Mouse (Mus musculus): Measurements from ENCODE around the gene Rnpep. TPM values are rescaled to one million over a fixed set of nuclear protein-coding genes. Genes with fewer than 3 reads are reported as not detected.
"Not testable (repeated sequence)": the region's sequence is repeated elsewhere in the genome, so short reads cannot be mapped to it uniquely, and the experiment has no call there.

Gene Rnpep
- polyA plus RNA-seq, 1 experiment = 47.4 TPM

DNA sequence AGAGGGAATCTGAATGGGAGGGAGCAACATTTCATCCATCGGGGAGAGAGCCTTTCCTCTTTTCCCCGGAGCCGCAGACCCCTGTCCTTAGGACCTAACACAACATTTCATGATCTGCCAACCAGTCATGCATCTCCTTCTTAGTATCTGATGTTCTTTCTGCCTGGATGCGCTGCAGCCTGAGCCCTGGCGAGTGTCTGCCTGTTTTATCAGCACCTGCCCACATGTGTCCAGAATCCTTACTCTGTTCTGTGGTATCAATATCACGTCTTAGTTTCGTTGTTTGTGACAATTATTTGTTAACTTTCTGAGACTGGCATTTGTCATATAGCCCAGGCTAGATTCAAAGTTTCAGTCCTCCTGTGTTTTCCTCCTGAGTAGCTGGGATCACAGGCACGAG, 39.9 kb downstream of the Rnpep start:
- no peak overlapping the region for H3K4me3 ChIP-seq (ENCODE audit: insufficient read depth, low read length)
- H3K4me1 ChIP-seq (ENCODE audit: control insufficient read depth, insufficient read depth, low read length) = no peaks in the 10 kb centered on the region
- H3K27ac ChIP-seq (ENCODE audit: insufficient read depth, low read length) = no peak overlapping the region
- TF ChIP-seq POLR2A (IDR thresholded peaks at IDR 0.05; ENCODE audit: extremely low read depth, insufficient read depth, low read length) (no peak), CTCF (IDR thresholded peaks at IDR 0.05; ENCODE audit: extremely low read depth, insufficient read depth, low read length) (no peak)

GRCm38 (mm10) chr1:135240206-135240605, 43.7 kb downstream of the Rnpep start:
- not testable (repeated sequence) for H3K27ac ChIP-seq (ENCODE audit: insufficient read depth, low read length); H3K4me3 ChIP-seq (ENCODE audit: insufficient read depth, low read length); H3K4me1 ChIP-seq (ENCODE audit: control insufficient read depth, insufficient read depth, low read length)

GRCm38 (mm10) chr1:135237131-135237851, 46.6 kb downstream of the Rnpep start:
- Histone ChIP-seq H3K27ac (ENCODE audit: insufficient read depth, low read length) (no peak overlapping the region), H3K4me1 (ENCODE audit: control insufficient read depth, insufficient read depth, low read length) (no peaks in the 10 kb centered on the region), H3K4me3 (ENCODE audit: insufficient read depth, low read length) (no peak overlapping the region)
- TF ChIP-seq CTCF (IDR thresholded peaks at IDR 0.05; ENCODE audit: extremely low read depth, insufficient read depth, low read length) (no peak), POLR2A (IDR thresholded peaks at IDR 0.05; ENCODE audit: extremely low read depth, insufficient read depth, low read length) (no peak)

DNA sequence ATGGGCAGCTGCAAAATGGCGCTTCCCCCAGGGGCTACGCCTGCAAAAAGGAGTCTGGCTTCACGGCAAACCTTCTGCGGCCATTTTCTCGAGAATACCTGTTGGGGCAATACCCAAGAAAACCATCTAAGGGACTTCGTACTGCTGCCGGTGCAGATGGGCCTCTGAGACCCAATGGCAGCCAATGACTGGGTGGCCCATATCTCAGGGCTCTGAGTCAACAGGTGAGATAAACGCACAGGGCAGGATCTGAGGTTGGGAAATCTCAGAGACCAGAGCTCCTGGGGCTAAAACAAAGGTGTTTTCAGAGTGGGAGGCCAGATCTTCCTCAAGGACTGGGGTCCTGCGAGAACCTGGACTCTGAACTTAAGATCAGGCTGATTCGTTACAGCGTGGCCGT, 49.1 kb downstream of the Rnpep start:
- Histone ChIP-seq H3K27ac (ENCODE audit: insufficient read depth, low read length) (no peak overlapping the region), H3K4me3 (ENCODE audit: insufficient read depth, low read length) (no peak overlapping the region)
- TF ChIP-seq CTCF (IDR thresholded peaks at IDR 0.05; ENCODE audit: extremely low read depth, insufficient read depth, low read length) = no peak

GRCm38 (mm10) chr1:135233961-135234360, 49.9 kb downstream of the Rnpep start:
- H3K27ac ChIP-seq (ENCODE audit: insufficient read depth, low read length) = no peak overlapping the region
- no peaks in the 10 kb centered on the region for H3K4me1 ChIP-seq (ENCODE audit: control insufficient read depth, insufficient read depth, low read length)
- TF ChIP-seq CTCF (IDR thresholded peaks at IDR 0.05; ENCODE audit: extremely low read depth, insufficient read depth, low read length) = no peak
- TF ChIP-seq POLR2A (IDR thresholded peaks at IDR 0.05; ENCODE audit: extremely low read depth, insufficient read depth, low read length) = no peak
- H3K4me3 ChIP-seq (ENCODE audit: insufficient read depth, low read length) = no peak overlapping the region

More for the DNA sequence above, 49.1 kb downstream of the Rnpep start:
- no peaks in the 10 kb centered on the region for H3K4me1 ChIP-seq (ENCODE audit: control insufficient read depth, insufficient read depth, low read length)

- not testable (repeated sequence) for H3K27ac ChIP-seq (ENCODE audit: insufficient read depth, low read length); H3K4me1 ChIP-seq (ENCODE audit: control insufficient read depth, insufficient read depth, low read length); H3K4me3 ChIP-seq (ENCODE audit: insufficient read depth, low read length)
Measured at GRCm38 (mm10) chr1:135231878-135232277, 52.0 kb downstream of the Rnpep start.

DNA sequence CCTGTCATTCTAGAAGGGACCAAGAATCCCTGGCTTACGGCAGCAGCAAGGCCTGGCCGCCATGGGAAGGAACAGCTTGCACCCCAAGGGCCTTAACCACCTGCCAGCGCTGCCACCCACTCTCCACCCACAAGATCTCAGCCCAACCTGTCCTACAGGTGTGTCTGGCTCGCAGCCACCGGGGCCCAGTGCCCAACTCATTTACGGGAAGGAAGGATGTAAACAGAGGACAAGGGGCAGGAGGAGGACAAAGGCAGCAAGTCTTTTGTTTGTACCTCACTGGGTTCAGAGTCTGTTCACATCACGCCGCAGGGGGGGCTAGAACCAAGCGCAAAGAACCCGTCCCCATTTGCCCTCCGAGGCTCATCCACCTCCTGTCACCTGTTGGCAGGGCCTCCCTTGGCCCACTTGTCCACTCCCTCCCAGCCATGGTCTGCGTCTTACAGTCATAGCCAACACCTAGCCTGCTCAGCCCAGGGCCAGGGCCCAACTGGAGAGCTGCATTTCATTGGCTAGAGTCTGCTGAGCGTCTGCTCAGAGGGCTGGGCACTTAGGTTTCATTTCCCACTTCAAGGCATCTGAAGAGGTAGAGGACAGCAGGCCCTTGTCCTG, 56.4 kb downstream of the Rnpep start:
- no peak for TF ChIP-seq POLR2A (IDR thresholded peaks at IDR 0.05; ENCODE audit: extremely low read depth, insufficient read depth, low read length)
- TF ChIP-seq CTCF (IDR thresholded peaks at IDR 0.05; ENCODE audit: extremely low read depth, insufficient read depth, low read length) = no peak
- no peaks in the 10 kb centered on the region for H3K4me1 ChIP-seq (ENCODE audit: control insufficient read depth, insufficient read depth, low read length)
- H3K27ac ChIP-seq (ENCODE audit: insufficient read depth, low read length) = no peak overlapping the region
- no peak overlapping the region for H3K4me3 ChIP-seq (ENCODE audit: insufficient read depth, low read length)

DNA sequence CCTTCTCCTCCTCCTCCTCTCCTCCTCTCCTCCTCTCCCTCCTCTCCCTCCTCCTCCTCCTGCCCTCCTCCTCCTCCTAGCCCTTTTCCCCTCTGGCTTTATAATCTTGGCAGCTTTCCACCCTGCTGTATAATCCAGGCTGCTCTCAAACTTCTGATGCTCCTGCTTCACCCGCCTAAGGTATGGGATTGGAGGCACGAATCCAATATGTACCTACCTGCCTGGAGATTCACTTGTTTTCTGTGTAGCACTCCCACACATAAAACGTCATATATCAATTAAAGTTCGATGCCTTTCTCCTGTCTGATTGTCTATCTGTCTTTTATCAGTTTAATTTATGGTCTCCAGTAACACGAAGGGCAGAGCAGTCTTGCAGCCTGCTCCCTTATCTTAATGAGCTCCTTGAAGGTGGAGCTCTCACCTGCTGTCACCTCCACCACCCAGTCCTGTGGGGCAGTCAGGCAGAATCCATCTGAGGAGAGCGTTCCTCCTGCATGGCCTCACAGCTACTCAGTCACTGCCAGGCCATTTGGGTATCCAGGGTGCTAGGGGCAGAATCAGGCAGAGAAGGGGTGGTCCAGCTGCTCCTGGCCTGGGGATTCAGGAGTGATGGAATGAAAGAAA, 58.8 kb downstream of the Rnpep start:
- Histone ChIP-seq H3K4me1 (ENCODE audit: control insufficient read depth, insufficient read depth, low read length) (no peaks in the 10 kb centered on the region), H3K4me3 (ENCODE audit: insufficient read depth, low read length) (no peak overlapping the region), H3K27ac (ENCODE audit: insufficient read depth, low read length) (no peak overlapping the region)
- TF ChIP-seq POLR2A (IDR thresholded peaks at IDR 0.05; ENCODE audit: extremely low read depth, insufficient read depth, low read length) (no peak), CTCF (IDR thresholded peaks at IDR 0.05; ENCODE audit: extremely low read depth, insufficient read depth, low read length) (no peak)

DNA sequence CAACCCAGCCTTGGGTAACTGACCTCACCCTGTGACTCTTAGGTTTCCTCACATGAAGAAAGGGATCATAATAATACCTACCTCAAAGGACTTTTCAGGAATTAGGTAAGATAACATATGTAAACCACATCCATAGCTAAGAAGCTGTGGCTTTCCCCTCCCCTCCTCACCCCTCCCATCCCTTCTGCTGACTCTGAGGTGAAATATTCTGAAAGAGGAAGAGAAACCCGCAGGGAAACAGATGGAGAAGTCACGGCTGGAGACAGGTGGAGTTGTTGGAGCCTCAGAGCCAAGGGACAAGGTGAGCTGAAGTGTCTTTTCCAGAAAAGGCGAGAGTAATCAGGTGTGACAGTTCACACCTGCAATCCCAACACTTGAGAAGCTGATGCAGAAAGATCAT, 59.7 kb downstream of the Rnpep start:
- no peak overlapping the region for H3K4me3 ChIP-seq (ENCODE audit: insufficient read depth, low read length)
- H3K4me1 ChIP-seq (ENCODE audit: control insufficient read depth, insufficient read depth, low read length) = no peaks in the 10 kb centered on the region
- no peak for TF ChIP-seq CTCF (IDR thresholded peaks at IDR 0.05; ENCODE audit: extremely low read depth, insufficient read depth, low read length)
- no peak for TF ChIP-seq POLR2A (IDR thresholded peaks at IDR 0.05; ENCODE audit: extremely low read depth, insufficient read depth, low read length)
- H3K27ac ChIP-seq (ENCODE audit: insufficient read depth, low read length) = no peak overlapping the region

DNA sequence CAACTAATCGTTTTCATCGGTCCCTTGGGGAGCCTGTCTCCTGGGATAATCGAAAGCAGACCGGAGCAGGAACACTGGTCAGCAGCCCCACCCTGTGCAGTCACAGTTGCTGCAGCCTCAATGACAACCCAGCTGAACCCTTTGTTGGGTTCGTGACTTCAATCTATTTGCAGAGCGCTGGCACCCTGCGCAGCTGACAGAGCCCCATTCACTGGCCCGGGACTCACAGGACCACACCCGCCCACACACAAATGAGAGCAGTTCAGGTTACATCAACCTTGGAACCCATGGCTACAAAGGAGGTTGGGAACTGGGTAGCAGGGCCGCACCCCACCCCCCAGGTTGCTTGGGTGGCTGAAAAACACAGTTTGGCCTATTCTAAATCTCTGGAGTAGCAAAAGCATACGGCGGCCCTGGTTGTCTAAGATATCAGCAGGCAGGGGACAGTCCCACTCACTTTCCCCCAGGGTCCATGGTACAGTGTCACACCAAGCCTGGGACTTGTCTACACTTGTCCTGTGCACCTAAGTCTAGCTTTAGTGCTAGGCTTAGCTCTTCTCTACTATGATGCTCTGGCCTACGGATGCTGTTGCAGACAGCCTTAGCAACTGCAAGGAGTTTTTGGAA, 66.2 kb downstream of the Rnpep start:
- Histone ChIP-seq H3K4me3 (ENCODE audit: insufficient read depth, low read length) (no peak overlapping the region), H3K4me1 (ENCODE audit: control insufficient read depth, insufficient read depth, low read length) (no peaks in the 10 kb centered on the region), H3K27ac (ENCODE audit: insufficient read depth, low read length) (no peak overlapping the region)
- TF ChIP-seq CTCF (IDR thresholded peaks at IDR 0.05; ENCODE audit: extremely low read depth, insufficient read depth, low read length) (no peak), POLR2A (IDR thresholded peaks at IDR 0.05; ENCODE audit: extremely low read depth, insufficient read depth, low read length) (no peak)
